Mouse (Mus musculus): Measurements from ENCODE around the gene Slfn9. TPM values are rescaled to one million over a fixed set of nuclear protein-coding genes. Genes with fewer than 3 reads are reported as not detected.
"Not testable (repeated sequence)": the region's sequence is repeated elsewhere in the genome, so short reads cannot be mapped to it uniquely, and the experiment has no call there.

Slfn9 gene
- total and polyA plus RNA-seq, 2 experiments from 2014 or later: 0.52 to 1.6 TPM

DNA sequence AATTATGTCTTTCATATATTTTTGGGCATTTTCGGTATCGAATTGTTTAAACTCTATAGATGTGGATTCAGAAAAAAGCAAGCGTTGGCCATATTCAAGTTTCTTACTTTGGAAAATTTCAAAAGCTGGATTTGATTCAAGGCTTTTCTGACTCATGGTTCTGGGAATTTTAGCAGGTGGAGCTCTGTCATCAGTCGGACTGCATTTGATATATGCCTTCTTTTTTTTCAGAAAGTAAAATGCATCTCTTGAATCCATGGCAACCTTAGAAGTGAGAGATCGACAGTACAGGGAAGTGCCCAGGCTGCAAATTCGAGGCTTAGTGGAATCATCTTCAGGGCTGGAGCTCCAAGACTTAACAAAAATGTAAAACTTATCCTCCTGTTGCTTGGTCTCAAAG is 4.0 kb downstream of the Slfn9 start:
- no peak overlapping the region for H3K9ac ChIP-seq (replicated peaks; ENCODE audit: low read length, poor library complexity, severe bottlenecking)
- DNase-seq (ENCODE audit: low spot score) (no peak), ATAC-seq (ENCODE audit: low FRiP score) (no peak)
- H3K4me1 ChIP-seq (ENCODE audit: insufficient read depth, low read length): no peaks in the 10 kb centered on the region
- H3K4me3 ChIP-seq (ENCODE audit: low read depth, low read length): no peak overlapping the region
- H3K9me3 ChIP-seq (ENCODE audit: low read length): no peaks in the 10 kb centered on the region
- TF ChIP-seq CTCF (IDR thresholded peaks at IDR 0.05): no peak
- no peak overlapping the region for H3K4me2 ChIP-seq (ENCODE audit: low read depth, low read length, poor library complexity, severe bottlenecking)
- no peak overlapping the region for H3K27ac ChIP-seq (ENCODE audit: low read depth, low read length)
- 91% methylated on average over 6 of the region's 6 CpGs for WGBS
- H3K27me3 ChIP-seq (ENCODE audit: insufficient read depth, low read length): no peaks in the 10 kb centered on the region
- no peaks in the 10 kb centered on the region for H3K36me3 ChIP-seq (ENCODE audit: insufficient read depth, low read length)

DNA sequence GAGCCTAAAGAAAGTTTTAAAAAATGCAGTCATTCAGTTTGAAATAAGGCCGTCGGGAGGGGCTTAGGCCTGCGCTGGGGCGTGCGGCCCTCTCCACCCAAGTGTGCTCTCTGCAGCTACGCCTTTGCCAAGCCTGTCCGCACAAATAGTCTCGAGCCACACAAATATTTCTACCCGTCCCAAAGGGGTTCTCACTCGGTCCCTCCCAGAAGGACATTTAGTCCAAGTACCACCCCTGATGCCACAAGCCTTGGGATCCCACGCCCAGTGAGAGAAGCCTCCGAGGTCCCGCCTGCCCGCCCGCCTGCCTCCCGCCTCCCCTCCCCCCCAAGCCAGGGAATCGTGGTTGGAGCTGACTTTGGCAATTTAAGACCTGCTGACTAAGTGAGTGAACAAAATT is 8.4 kb downstream of the Slfn9 start:
- no peaks in the 10 kb centered on the region for H3K9me3 ChIP-seq (ENCODE audit: low read length)
- H3K27me3 ChIP-seq (ENCODE audit: insufficient read depth, low read length): no peaks in the 10 kb centered on the region
- no peak for ATAC-seq (ENCODE audit: low FRiP score)
- no peak overlapping the region for H3K4me2 ChIP-seq (ENCODE audit: low read depth, low read length, poor library complexity, severe bottlenecking)
- no peak overlapping the region for H3K27ac ChIP-seq (ENCODE audit: low read depth, low read length)
- WGBS: 81% methylated on average over 17 of the region's 17 CpGs
- no peak overlapping the region for H3K4me3 ChIP-seq (ENCODE audit: low read depth, low read length)
- no peak for DNase-seq (ENCODE audit: low spot score)
- H3K4me1 ChIP-seq (ENCODE audit: insufficient read depth, low read length): no peaks in the 10 kb centered on the region
- no peak overlapping the region for H3K9ac ChIP-seq (replicated peaks; ENCODE audit: low read length, poor library complexity, severe bottlenecking)
- no peaks in the 10 kb centered on the region for H3K36me3 ChIP-seq (ENCODE audit: insufficient read depth, low read length)
- no peak for TF ChIP-seq CTCF (IDR thresholded peaks at IDR 0.05)

DNA sequence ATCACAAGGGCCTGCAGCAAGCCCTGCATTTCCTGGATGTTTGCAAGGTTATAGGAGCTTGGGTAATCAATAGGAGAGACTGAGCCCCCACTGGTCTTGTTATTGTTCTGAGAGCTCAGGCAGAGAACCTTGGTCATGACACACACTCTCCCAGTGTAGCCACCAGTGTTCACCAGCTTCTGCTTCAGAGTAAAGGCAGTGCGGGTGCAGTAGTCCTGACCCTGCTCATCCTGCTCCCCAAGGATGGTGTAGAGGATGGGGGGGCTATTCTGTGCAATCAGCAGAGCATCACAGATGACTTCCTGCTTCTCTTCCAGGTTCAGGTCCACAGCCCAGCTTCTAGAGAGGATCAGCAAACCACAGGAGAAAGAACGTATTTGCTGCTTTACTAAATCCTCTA is 9.2 kb downstream of the Slfn9 start:
- not testable (repeated sequence) for H3K36me3 ChIP-seq (ENCODE audit: insufficient read depth, low read length); H3K4me2 ChIP-seq (ENCODE audit: low read depth, low read length, poor library complexity, severe bottlenecking); H3K9me3 ChIP-seq (ENCODE audit: low read length); ATAC-seq (ENCODE audit: low FRiP score); H3K9ac ChIP-seq (replicated peaks; ENCODE audit: low read length, poor library complexity, severe bottlenecking); H3K27ac ChIP-seq (ENCODE audit: low read depth, low read length); DNase-seq (ENCODE audit: low spot score); H3K4me1 ChIP-seq (ENCODE audit: insufficient read depth, low read length); H3K4me3 ChIP-seq (ENCODE audit: low read depth, low read length); H3K27me3 ChIP-seq (ENCODE audit: insufficient read depth, low read length)
- WGBS: 85% methylated on average over 2 of the region's 2 CpGs

DNA sequence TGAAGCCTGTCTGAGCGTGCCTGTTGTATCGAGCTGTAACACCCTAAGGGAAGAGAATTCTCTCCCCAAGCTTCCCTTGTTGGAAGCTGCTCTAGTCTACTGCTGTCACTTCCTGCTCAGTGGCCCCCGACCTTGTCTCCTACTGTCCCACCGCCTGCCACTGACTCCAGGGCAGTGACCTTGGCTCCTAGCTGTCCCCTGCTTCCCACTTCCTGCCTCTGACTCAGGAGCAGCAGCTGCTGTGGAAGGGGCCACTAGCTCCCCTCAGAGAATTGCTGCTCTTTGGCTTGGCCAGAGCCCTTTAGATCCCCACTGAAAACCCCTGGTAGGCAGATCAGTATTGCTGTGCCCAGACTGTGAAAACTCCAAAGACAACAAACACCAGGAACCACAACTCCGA is 17.7 kb downstream of the Slfn9 start:
- WGBS: 65% methylated on average over 5 of the region's 5 CpGs
- Histone ChIP-seq H3K27me3 (ENCODE audit: insufficient read depth, low read length) (no peaks in the 10 kb centered on the region), H3K4me2 (ENCODE audit: low read depth, low read length, poor library complexity, severe bottlenecking) (no peak overlapping the region), H3K9ac (replicated peaks; ENCODE audit: low read length, poor library complexity, severe bottlenecking) (no peak overlapping the region), H3K27ac (ENCODE audit: low read depth, low read length) (no peak overlapping the region), H3K4me1 (ENCODE audit: insufficient read depth, low read length) (no peaks in the 10 kb centered on the region), H3K9me3 (ENCODE audit: low read length) (no peaks in the 10 kb centered on the region), H3K4me3 (ENCODE audit: low read depth, low read length) (no peak overlapping the region), H3K36me3 (ENCODE audit: insufficient read depth, low read length) (no peaks in the 10 kb centered on the region)
- DNase-seq (ENCODE audit: low spot score): no peak
- ATAC-seq (ENCODE audit: low FRiP score): no peak
- no peak for TF ChIP-seq CTCF (IDR thresholded peaks at IDR 0.05)

DNA sequence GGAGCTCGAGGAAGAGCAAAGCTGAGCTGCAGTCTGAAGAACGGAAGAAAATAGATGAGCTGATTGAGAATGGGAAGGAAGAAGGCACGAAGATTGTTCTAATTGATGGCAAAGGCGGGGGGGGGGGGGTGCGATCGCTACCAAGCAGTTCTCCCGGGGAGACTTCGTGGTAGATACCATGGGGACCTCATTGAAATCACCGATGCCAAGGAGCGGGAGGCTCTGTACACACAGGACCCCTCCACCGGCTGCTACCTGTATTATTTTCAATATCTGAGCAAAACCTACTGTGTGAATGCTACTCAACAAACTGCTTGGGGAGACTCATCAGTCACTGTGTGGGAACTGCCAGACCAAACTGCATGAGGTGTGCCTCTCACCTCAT is 20.0 kb downstream of the Slfn9 start:
- no peaks in the 10 kb centered on the region for H3K27me3 ChIP-seq (ENCODE audit: insufficient read depth, low read length)
- no peak overlapping the region for H3K9ac ChIP-seq (replicated peaks; ENCODE audit: low read length, poor library complexity, severe bottlenecking)
- ATAC-seq (ENCODE audit: low FRiP score): no peak
- WGBS: 59% methylated on average over 11 of the region's 11 CpGs
- no peak overlapping the region; the same call in 1 of the 2 replicates for H3K4me3 ChIP-seq (ENCODE audit: low read depth, low read length)
- peak overlapping the region; percentile 46 for H3K4me2 ChIP-seq (ENCODE audit: low read depth, low read length, poor library complexity, severe bottlenecking)
- no peak for TF ChIP-seq CTCF (IDR thresholded peaks at IDR 0.05)
- no peaks in the 10 kb centered on the region for H3K9me3 ChIP-seq (ENCODE audit: low read length)
- no peaks in the 10 kb centered on the region for H3K4me1 ChIP-seq (ENCODE audit: insufficient read depth, low read length)
- H3K36me3 ChIP-seq (ENCODE audit: insufficient read depth, low read length): no peaks in the 10 kb centered on the region
- H3K27ac ChIP-seq (ENCODE audit: low read depth, low read length): peak overlapping the region; percentile 38; the same call in 1 of the 2 replicates
- no peak for DNase-seq (ENCODE audit: low spot score)

DNA sequence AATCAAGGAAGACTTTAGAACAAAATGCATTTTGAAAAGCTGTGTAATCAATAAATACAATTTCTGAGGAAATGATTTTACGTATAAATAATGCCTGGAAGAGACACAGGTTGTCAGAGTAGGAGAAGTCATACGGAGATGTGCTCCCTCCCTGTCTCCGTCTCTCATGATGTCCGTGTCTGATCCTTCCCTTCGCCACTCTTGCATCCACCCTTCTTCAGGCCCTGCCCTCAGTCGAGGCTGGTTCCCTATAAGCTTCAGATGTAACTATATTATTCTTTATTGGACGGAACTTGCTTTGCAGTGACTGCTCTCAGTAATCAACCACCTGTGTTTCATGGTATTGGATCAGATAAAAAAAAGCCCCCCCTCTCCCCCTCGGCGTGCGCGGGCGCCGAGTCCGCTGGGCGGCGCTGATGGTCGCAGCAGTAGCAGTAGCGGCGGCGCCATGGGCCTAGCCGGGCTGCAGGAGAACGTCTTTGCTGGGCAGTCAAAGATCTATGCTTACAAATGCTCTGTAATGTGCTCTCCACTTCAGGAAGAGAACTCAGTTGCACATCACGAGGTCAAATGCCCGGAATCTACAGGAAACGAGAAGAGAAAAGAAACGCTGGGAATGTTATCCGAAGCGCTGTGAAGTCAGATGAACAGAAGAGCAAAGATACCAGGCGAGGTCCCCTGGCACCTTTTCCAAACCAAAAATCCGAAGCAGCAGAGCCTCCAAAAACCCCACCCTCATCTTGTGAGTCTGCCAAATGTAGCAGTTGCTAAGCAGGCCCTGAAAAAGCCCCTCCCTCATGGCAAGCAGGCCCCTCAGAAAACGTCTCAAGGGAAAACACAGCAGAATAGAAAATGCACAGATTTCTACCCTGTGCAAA is 20.7 kb downstream of the Slfn9 start:
- Histone ChIP-seq H3K27me3 (ENCODE audit: insufficient read depth, low read length) (no peaks in the 10 kb centered on the region), H3K4me3 (ENCODE audit: low read depth, low read length) (peak overlapping the region; percentile 13; the same call in 1 of the 2 replicates), H3K4me2 (ENCODE audit: low read depth, low read length, poor library complexity, severe bottlenecking) (peak overlapping the region; percentile 46), H3K9ac (replicated peaks; ENCODE audit: low read length, poor library complexity, severe bottlenecking) (no peak overlapping the region), H3K36me3 (ENCODE audit: insufficient read depth, low read length) (no peaks in the 10 kb centered on the region), H3K9me3 (ENCODE audit: low read length) (no peaks in the 10 kb centered on the region), H3K4me1 (ENCODE audit: insufficient read depth, low read length) (no peaks in the 10 kb centered on the region), H3K27ac (ENCODE audit: low read depth, low read length) (peak overlapping the region; percentile 38; the same call in 1 of the 2 replicates)
- peak; percentile 77 for DNase-seq (ENCODE audit: low spot score)
- WGBS: 7% methylated on average over 31 of the region's 31 CpGs
- peak; percentile 58; the same call in 1 of the 2 replicates for ATAC-seq (ENCODE audit: low FRiP score)
- peak; percentile 77 for TF ChIP-seq CTCF (IDR thresholded peaks at IDR 0.05)

Measured in midbrain, postnatal 0 days (tissue).